Mouse (Mus musculus): Measurements from ENCODE around the gene Pkd1l3. TPM values are rescaled to one million over a fixed set of nuclear protein-coding genes. Genes with fewer than 3 reads are reported as not detected.

Gene Pkd1l3
- total RNA-seq, 2 experiments from 2014 or later: not detected

DNA sequence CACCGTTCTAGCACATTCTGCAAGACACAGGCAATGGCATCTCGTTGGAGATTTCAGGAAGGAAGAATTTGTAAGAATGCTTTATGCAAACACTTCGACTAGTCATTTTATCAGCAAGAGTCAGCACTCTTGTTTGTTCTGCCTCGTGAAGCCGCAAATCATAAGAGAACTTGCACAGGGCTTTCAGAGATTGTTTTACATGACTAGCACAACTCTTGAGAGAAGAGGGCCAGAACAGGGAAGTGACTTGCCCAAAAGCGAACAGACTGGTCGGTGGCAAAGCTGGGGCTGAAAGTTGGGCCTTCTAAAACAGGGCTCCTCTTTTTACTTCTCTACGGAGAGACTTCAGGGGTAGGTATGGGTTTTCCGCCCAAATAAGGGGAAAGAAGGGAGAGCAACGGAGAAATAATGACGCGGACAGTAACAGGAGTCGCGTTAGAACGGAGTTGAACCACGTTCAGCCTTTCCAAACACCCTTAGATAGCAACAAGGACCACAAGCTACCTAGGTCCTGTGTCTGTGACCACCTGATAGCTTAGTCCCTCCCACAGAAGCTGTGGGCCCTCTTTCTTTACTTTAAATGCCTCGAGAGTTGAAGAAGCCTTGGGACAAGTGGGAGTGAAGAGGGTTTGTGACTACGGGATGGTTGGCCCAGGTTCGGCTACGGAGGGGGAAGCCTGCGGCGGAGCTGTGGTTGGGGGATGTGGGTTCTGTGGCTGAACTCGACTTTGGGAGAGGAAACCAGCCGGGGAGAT, 90.4 kb downstream of the Pkd1l3 start:
- DNase-seq: no peak

DNA sequence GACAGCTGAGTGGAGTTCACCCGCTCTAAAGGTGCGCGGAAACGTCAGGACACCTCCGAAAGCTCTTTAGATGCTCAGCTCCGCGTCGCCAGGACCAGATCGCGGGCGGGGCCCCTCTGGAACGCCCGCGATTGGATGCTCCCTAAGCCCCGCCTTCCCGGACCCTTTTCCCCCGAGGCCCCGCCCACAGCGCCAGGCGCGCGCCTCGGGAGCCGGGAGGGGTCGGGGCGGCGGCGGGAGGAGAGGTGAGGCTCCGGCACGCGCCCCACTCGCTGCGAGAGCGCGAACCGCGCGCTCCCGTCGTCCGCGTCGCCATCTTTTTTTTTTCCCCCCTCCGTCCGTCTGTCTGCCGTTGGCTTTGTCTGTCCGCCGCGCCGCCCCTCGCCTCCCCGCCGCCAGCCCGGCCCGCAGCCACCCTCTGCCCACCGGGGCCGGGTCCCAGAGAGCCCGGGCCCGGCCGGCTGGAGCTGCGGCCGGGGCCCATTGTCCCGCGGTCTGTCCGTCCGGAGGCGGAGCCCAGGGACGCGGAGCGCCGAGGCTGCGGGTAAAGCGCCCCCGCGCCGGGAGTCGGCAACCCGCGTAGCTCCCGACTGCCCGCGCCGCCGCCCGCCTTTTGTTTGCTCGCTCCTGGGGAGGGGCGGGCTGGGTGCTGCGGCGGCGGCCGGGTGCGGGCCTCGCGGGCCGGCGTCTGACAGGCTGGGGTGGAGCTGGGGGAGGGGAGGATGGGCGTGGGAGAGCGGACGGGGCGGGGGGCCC, 91.2 kb downstream of the Pkd1l3 start, which contains the start of gene Zfp821:
Zfp821 (plus strand) TSS at position 227 of the 756 bp plus-strand sequence.
- peak; percentile 95 for DNase-seq

DNA sequence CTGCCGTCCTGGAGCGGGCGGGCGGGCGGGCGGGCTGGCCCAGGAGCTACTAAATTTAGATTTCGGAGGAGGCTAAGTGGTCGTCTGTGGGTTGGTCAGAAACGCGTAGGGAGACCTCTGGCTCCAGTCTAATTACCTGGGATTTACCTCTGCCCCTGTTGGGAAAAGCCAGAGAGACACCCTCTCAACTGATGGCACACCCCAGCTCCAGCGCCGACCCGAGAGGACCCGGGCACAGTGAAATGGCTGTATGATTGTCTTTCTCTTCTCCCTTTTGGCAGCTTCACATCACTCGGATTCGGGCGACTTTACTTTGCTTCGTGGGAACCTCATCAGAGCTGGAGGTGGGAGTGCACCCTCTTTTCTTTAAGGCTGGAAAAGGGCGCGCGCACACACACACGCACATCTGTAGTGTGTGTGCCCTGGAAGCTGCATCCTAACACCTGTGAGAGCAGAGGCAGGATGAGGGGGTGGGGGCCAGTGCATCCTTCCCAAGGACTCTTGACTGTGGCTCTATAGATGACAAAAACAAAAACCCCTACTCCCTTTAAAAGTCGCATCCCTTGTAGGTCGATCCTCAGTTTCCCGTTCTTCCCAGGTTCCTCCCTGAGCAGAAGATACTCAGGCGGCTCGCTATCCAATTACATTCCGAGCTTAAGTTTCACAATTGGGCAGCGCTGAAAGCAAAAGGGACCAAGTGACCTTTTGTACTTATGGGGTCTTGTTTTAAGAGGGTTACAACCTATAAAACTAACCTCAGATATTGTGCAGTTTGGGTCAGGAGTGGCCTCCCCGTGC, 92.0 kb downstream of the Pkd1l3 start:
- DNase-seq: no peak

DNA sequence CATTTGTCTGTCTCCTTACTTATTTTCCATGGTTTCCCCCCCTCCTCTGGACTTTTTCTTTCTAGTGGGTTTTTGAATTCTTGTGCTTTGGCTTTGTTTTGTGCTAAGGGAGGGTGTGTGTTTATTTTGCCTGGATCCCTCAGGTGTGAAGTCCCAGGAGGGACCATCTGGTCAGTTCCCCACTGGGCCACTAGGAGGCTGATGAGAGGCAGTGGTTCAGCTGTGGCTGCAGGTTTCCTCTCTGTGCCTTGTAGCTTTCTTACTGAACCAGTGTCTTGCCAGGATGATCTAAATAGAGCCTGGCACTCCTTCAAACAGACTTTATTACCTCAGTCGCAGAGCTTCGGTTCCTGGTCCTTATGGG, 92.5 kb downstream of the Pkd1l3 start:
- peak; percentile 85 for DNase-seq

DNA sequence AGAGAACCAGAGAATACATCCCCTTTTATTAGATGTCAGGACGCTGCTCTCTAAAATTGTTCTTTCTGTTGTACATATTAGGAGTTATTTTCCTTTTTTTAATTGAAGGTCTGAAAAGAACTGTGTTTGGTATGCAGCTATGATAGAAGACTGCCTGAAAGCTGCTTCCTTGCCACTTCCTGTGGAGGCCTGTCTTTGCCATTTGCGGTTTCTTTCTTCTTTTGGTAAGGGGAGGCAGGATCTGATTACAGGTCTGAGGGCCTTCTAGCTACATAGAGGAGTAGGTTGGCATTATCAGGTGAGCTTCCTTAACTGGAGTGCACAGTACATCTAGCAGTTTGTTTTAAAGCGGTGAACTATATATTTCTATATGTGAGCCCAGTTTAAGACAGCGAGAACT, 93.6 kb downstream of the Pkd1l3 start:
- no peak for DNase-seq

DNA sequence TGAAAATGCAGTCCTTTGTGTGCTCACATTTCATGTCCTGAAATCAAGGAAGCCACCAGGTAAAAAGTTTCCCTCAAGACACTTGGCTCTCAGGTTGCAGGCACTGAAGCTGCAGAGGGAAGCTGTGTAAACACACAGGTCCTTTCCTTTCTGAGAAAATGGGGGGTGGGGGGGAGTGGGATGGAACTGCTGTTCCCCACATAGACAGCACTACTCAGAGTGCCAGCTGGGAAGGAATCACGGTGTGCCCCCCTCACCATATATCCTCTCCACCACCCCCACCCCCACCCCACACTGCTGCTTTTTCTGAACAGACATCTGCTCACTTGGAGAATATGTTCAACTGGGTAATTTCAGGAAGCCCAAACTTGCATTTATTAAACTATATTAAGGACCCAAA, 98.2 kb downstream of the Pkd1l3 start:
- DNase-seq: no peak

DNA sequence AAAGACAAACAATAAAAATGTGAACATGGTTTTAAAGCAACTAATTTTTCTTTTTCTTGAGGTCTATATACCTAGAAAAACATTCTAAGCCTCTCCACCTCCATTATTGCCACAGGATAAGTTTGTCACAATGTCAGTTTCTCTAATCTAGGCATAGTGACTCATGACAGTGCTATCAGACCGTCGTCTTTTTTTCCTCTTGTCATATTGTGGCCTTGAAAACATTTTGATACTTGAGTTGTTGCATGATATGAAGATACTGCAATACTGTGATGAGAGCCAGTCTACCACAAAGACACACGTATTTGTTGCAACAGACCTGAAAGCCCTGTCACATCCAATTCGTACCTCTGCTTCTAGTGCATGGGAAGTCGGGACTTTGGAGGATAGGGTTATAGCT, 100.6 kb downstream of the Pkd1l3 start:
- no peak for DNase-seq

Other genes with a start within 250 kb of the Pkd1l3 start
- gene Pmfbp1, start 120.5 kb upstream of the Pkd1l3 start, total RNA-seq (2021): not detected
- 10 to 100 TPM; 18.7 to 19.9 TPM for gene Dhx38, start 48.7 kb upstream of the Pkd1l3 start, total RNA-seq (2021)
- 1 to 10 TPM; 5.6 to 6.7 TPM for gene Txnl4b, start 48.6 kb upstream of the Pkd1l3 start, total RNA-seq (2021)
- gene Hp, start 35.3 kb upstream of the Pkd1l3 start, total RNA-seq (2021): 1 to 10 TPM in 1 of 2 experiments, under 1 TPM in 1; 0.99 to 1.2 TPM
- 10 to 100 TPM; 19.6 to 23.1 TPM for gene Dhodh, start 5.8 kb upstream of the Pkd1l3 start, total RNA-seq (2021)
- gene Ist1, start 78.7 kb downstream of the Pkd1l3 start, total RNA-seq (2021): 10 to 100 TPM; 60.4 to 64.6 TPM
- 10 to 100 TPM; 23.3 to 24.3 TPM for gene Zfp821, start 91.0 kb downstream of the Pkd1l3 start, total RNA-seq (2021)
- 10 to 100 TPM; 33.6 to 34.4 TPM for gene Atxn1l, start 123.2 kb downstream of the Pkd1l3 start, total RNA-seq (2021)
- gene Ap1g1, start 164.0 kb downstream of the Pkd1l3 start, total RNA-seq (2021): 10 to 100 TPM; 51.8 to 55.9 TPM